Mouse (Mus musculus) adrenal gland, adult 8-10 months (tissue): Measurements from ENCODE around the gene Oat. TPM values are rescaled to one million over a fixed set of nuclear protein-coding genes. Genes with fewer than 3 reads are reported as not detected.
A peak's percentile ranks its signal among the peaks of the same experiment; 100 is the strongest.

Experiments
- DNase-seq: peaks from one replicate; pipeline ENCODE4 v3.0.0; 2022
- total RNA-seq, 4 experiments: library from RNA; stranded (reverse); gene quantifications; 2 replicates each; pipeline ENCODE4 v1.2.4; 2022

Oat gene
- total RNA-seq, 4 experiments from 2014 or later: 140 to 156 (median 148) TPM

GRCm38 (mm10) chr7:132593762-132594161, 17.6 kb upstream of the Oat start:
- DNase-seq: no peak

DNA sequence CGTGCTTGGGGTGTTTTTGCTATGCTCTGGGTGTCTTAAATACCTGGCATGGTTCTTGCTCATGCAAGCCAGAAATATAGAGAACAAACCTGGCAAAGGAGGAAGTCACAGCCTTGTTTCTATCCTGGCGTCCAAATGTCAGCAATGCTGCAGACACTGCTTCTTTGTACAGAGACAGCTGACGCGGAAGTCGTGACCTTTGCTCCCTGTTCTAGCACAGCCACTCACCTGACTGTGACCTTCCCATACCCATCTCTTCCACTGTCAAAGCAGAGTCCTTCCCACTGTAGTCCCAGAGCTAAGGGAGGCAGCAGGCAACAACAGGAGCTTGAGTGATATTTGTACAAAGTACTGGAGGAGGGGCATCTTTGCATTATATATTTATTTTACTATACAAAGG, 13.4 kb upstream of the Oat start:
- no peak for DNase-seq

- no peak for DNase-seq
Measured at GRCm38 (mm10) chr7:132587167-132587566, 11.0 kb upstream of the Oat start.

DNA sequence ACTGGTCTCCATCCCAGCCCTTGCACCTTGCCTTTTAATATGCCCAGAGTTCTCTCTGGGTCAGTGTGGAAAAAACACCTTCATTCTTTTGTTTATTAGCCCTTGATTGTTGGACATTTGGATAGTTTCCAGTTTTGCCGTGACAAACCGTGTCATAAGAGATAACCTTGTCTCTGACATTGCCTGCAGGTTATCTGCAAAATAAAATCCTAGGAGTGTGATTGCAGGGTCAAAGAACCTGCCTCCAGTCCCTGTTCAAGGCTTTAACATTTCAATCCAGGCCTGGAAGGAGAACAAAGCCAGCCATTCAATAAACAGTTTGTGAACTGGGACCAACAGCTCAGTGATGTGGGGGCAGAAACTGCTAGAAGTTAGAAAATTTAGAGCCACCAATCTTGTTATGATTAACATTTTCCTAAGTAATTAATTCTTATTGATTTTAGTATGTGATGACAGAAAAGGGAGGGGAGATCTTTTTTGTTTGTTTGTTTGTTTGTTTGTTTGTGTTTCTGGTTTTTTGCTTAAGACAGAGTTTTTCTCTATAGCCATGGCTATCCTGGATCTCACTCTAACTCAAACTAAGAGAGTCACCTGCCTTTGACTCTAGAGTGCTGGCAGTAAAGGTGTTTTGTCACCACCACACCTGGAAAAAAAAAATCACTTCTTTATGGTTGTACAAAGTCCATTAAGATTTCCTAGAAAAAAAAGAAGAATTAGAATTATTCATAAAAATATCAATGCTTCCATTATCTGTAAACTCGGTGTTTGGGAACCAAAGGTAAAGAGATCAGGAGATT, 9.7 kb upstream of the Oat start:
- no peak for DNase-seq

DNA sequence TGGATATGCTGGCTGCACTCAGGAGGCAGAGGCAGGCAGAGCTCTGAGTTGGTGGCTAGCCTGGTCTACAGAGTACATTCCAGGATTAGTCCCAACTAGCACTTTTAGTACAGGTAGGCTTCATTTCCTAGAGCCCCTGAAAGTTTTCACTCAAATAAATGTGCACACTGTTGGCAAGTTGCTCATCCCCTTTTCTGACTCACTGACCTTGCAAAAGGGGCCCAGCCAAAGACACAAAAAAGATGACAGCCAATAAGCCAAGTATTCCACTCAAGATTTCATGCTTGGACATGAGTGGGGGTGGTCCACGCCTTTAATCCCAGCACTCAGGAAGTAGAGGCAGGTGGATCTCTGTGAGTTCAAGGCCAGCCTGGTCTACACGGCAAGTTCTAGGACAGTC, 5.2 kb upstream of the Oat start:
- DNase-seq: no peak

GRCm38 (mm10) chr7:132580511-132580910, 4.3 kb upstream of the Oat start:
- no peak for DNase-seq

DNA sequence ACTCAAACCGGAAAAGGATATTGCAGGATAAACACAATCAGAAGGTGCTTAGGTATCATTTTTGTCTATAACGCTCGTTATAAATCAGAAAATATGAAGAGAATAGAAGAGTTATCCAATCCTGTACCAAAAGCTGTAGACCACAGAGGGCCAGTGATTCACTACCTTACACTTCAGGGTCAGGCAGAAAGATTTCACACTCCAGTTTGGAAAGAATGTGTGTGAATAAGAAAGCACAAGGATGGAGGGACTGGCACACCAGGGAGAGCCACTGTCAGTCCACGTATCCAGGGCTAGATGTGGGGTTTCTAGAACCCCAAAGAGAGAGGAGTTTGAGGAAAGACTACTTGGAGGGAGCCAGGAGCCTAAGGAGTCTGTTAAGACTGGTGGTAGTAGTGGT, 693 bp upstream of the Oat start:
- no peak for DNase-seq

DNA sequence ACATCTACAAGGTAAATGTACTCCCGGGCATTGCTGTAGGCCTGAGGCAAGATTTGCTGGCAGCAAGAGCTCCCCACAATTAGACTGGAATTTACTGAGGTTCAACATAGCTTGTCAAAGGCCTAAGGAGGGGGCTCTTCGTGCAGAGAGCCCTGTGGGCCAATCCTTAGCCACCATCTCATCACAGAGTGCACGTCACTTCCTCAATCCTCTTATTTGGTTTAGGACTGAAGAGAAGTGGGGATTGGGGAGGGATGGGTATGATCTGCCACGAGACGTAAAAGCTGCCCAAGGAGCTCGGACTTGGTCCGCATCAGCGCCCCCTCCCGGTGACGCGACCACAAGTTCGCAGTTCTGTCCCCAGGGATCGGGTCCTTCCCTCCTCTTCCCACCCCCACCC, 575 bp downstream of the Oat start:
- DNase-seq: peak; percentile 71

DNA sequence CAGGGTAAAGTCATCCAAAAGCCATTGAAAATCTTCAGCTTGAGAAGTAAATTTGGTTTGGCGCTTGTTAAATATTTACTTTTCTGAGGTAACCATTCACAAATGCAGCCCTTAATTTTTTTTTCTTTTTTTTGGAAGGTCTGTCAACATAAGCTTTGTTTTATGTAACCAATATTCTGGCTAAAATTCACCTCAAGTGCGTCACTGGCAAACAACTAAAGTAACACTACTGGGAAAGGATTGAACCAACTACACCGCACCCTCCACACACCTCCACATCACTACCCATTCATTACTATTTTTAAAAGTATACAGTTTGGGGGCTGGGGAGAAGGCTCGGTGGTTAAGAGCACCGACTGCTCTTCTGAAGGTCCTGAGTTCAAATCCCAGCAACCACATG, 1.6 kb downstream of the Oat start:
- DNase-seq: no peak

DNA sequence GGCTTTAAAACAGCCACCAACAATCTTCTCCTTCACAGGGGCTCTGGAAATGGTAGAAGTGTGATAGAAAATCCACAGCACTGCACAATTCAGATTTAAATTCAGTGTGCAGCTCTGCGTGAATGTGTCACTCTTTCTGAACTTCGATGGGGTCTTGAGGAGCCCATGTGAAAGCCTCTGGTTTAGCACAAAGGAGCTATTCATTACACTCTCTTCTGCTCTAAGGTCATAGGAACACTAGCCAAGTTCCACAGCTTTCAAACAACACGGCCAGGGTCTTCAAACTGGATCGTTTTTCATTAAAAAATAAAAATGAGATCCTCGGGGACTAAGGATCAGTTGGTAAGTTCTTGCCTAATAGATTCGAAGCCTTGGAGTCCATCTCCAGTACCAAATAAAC, 3.0 kb downstream of the Oat start:
- no peak for DNase-seq

DNA sequence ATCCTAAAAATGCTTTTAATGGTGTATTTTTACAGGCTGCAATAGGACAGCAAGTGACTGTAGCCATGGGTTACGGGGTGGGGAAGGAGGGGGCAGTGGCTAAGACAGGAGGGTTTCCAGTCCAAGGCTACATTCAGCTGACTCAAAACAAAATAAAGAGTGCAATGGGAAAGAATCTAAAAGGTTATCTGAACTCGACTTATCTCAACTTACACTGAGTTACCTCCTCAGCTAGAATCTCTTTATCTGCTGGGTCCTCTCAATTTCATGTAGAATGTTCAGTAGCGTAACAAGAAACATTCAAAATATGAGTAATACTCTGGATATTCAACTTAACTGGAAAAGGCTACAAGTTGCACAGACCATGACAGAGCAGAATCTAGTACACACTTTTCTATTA, 3.5 kb downstream of the Oat start:
- DNase-seq: no peak

- no peak for DNase-seq
Measured at GRCm38 (mm10) chr7:132571481-132571880, 4.7 kb downstream of the Oat start.

GRCm38 (mm10) chr7:132570071-132570470, 6.1 kb downstream of the Oat start:
- DNase-seq: no peak

DNA sequence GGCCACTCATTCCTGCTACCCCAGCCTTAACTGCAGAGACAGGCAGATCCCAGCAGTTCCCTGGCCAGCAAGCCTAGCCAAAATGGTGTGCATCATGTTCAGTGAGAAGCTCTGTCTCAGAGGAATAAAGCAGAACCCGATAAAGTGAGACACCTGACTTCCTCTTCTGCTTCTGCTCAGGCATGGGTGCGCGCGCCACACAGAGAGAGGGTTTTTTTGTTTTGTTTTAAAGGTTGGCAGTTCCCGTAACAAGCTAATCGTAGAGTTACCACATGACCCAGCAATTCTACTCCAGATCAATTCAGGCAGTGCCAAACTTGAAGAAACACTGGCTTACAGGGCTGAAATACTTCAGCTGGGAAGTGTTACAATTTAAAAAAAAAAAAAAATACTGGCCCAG, 7.4 kb downstream of the Oat start:
- no peak for DNase-seq

DNA sequence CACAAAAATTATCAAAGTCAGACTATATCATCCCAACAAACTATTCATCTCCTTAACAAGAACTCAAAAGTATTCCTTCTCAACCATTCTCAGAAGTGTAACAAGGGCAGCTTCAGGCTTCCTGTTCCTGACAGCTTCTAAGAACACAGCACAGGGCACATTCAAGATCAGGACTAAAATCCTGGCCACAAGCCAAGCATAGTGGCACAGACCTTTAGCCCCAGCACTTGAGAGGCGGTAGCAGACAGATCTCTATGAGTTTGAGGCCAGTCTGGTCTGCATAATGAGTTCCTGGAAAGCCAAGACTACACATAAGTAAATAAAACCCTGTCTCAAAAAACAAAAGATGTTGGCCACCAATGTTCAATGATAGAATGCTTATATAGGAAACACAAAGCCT, 10.4 kb downstream of the Oat start:
- no peak for DNase-seq

DNA sequence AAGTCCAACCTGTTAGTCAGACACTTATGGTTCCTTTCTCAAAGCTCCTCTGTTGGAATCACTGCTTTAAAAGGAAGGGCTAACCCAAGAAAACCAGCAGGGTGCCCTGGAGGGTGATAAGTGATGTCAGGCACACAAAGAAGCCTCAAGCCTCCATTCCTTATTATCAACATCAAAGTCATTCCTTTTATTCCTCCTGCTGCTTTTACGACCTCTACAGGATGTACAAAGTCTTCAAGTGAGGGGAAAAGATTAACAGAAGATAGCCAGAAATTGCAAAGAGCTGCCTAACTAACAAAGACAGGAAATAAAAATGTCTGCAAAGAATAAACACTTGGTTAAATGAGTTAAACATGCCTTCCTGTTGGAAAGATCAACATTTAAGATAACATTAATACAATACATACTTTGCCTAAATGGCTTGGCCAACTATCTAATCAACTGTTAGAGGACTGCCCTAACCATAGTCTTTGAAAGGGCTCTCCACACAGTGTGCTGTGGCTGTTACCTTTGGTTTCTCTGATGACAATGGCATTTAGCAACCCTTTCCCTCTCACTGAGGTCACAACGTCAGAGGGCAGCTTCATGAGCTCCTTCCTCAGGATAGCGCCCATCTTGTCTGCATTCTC, 16.9 kb downstream of the Oat start:
- no peak for DNase-seq

DNA sequence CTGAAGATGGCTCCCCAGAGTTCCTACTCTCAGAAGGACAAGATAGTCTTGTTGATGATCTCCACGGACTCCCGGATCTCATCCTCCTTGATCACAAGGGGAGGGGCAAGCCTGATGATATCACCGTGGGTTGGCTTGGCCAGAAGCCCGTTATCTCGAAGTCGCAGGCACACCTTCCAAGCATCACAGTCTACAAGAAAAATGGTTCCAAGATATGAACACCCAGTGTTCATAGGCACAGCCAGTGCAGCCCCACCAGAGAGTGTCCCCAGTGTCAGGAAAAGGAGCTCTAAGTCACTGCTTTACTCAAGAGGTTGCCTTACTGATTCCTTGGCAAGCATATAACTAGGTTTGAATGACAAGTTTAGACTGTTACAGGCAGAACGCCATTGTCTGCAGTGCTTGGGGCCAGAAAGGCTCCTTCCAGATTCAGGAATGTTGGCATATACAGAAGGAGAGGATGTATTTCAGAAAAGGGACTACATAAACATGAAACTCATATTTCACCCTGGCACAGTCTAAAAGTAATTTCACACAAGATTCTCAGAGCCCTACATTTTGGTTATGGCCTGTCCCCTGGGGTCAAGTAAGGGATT, 18.0 kb downstream of the Oat start:
- no peak for DNase-seq

DNA sequence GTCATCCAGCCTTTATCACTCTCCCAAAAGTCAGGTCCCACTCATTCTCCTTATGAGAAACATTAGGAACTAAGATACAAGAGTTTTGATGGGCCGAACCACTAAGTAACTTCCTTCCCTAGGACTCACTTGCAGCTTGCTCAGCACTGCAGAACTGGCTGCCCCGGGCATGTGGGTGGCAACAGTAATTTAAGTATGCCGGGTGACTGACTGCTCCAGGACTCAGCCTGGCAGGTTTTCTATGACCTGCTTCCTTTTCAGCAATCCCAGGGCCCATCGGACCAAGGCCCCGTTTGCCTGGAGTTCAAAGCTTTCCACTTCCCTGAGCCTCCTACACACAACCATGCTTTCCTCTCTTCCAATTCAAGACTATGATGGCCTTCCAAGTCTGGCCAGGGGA, 19.6 kb downstream of the Oat start:
- no peak for DNase-seq

- DNase-seq: no peak
Measured at GRCm38 (mm10) chr7:132555911-132556310, 20.3 kb downstream of the Oat start.

- no peak for DNase-seq
Measured at GRCm38 (mm10) chr7:132554091-132554490, 22.1 kb downstream of the Oat start.

DNA sequence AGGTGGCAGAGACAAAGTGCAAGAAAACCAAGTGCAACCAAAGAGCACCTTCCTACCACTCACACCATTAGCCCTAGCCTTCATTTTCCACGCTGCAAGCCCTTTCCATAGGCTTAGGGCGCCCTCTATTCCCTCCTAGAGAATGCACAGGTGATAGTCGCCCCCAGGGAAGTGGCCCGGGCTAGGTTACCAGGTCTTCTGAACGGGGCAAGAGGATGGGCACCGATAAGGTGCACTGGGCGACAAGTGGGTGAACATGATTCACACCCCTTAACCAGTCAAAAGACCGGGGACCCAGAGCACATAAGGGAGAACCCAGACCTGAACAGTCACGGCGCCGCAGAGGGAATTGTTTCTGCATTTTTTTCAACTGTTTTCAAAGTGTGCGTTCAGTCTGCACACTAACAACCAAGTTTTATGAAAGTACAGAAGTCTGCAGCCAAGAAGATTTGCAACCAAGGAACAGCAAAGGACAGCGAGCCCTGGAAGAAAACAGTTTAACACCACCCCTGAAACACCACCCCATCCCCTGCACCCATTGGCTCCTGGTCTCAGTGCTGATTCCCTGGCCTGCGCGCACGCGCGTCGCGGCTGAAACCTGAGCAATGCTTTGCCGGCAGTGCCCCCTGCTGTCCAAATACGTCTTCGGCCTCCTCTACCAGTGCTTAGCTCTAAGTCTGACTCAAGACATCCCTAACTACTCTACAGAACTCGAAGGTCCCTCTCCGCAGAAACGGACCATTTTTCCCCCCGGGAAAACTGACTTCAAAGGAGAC, 24.7 kb downstream of the Oat start:
- peak; percentile 94 for DNase-seq

DNA sequence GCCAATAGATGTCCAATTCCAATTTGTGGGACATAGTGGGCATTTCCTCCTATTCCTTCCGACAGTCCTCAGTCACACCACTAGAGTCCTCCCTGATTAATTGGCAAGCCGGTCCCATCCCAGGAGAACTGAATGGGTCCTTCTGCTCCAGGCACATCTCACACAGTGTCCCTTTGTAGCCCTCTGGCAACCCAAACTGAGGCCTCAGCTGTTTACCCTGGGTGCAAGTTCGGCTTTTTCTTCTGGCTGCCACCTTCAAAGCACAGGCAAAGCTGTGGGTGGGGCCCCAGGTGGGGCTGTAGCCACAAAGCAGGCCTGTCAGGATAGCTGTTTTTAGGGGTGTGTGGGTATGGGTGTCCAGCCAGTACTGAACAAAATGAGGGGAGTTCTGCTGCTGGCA, 29.1 kb downstream of the Oat start:
- DNase-seq: no peak

DNA sequence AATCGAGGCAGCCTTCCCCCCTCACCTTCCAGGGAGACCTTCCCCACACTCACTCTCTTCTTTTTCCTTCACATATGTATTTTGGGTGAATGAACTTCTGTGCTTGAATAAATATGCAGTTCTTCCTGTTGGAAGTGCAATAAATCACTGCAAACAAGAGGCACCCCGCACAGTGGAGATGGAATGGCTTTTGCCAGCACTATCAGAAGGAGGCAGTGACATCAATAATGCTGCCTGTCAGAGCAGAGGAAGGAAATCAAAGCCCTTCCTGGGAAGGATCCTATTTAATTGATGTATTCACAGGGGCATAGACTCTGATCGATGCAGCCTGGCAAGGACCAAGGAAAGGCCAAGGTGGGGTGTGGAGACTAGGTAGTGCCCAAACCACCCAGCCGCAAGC, 33.8 kb downstream of the Oat start:
- no peak for DNase-seq
